Mouse (Mus musculus) kidney, adult 11 months (tissue): ENCODE data around the gene Vstm5.
"Not testable (repeated sequence)": the region's sequence is repeated elsewhere in the genome, so short reads cannot be mapped to it uniquely, and the experiment has no call there.

Experiments used
- DNase-seq: peaks from one replicate; pipeline ENCODE4 v3.0.0; 2022

Gene Vstm5

DNA sequence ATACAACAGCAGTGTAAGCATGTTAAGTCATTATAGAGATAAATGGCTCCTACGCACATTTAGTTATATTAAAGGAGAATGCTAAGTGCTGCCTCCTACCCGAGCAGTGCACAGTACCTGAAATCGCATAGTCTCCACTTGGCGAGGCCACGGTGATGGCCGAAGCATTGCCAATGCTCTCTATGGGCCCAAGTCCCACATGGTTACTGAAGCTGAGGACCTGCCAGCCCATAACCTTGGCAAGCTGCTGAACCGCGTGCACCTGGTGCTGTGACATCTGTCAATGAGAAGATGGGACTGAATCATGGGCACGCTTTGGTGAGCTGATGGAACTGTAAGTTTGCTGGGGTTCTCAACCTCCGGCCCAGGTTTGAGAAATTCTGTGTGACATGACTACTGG is 24.6 kb downstream of the Vstm5 start:
- DNase-seq, result no peak

DNA sequence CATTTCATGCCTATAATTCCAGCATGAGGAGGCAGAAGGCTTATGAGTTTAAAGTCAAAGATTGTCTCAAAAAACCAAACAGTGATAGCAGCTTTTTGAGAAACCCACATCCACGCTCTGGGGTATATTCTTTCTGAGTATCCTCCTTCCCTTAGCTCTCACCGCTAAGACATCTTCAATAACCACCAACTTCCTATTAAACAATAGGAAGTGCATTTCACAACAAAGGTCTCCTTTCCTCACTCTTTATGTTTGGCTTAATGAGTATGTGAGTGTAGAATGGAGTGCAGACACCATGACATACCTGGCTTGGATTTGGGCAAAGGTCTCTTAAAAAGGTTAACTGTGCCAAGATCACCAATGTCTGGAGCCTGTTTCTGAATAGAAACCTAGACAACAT is 35.1 kb downstream of the Vstm5 start:
- no peak for DNase-seq

DNA sequence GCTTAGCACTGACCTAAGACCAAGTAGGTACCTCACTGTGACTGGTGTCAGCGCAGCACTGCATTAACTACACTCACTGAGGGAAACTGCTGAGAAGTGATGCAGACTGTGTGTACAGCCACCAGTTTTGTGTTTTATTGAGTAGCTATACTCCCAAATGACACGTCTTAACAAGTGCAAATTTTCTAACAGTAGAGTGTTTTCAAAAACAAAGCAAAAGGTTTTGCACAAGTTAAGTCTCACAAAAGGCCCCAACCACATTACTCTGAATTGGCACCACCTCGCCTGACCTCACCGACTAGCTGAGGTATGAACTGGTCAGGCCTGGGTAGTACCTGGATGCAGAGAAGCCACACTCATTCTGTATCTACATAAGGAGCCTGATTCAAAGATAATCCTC is 38.0 kb downstream of the Vstm5 start:
- DNase-seq, result no peak

DNA sequence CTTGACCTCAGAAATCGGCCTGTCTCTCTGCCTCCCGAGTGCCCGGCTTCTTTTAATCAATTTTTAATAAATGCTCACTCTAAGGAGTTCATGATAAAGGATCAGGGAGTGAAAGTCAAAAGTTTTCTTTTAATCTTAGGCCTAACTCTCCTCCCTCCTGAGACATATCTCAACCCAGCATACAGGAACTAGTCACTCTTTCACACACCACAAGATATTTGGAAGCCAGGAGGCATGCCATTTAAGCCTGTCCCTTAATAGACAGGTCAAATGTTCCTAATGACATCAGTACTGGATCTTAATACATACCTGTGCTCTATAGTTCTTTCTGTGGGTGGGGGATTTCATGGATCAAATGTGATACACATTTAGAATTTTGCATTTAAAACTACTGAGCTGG is 39.5 kb downstream of the Vstm5 start:
- no peak for DNase-seq

DNA sequence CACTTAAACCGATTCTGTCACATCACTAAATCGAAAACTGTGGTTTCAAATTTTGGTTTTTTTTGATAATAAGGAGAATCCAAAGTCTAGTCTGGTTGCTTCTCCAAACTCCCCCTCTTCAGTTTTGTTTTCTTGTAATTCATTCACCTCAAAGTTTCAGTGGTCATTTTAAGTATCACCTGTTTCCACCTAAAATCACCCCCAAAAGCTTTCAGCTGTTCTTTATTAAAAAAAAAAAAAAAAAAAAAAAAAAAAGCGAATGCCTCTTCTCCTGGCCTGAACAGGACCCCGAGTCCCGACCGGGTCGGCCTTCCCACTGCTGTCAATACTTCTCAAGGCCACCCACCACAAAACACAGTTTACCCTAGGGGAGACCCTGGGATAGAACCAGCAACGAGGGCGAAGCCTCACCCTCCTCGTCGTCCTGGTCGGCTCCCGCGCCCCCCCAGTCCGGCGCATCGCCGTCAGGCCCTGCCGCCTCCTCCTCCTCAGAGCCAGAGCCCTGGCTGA is 40.3 kb downstream of the Vstm5 start:
- DNase-seq, result no peak

DNA sequence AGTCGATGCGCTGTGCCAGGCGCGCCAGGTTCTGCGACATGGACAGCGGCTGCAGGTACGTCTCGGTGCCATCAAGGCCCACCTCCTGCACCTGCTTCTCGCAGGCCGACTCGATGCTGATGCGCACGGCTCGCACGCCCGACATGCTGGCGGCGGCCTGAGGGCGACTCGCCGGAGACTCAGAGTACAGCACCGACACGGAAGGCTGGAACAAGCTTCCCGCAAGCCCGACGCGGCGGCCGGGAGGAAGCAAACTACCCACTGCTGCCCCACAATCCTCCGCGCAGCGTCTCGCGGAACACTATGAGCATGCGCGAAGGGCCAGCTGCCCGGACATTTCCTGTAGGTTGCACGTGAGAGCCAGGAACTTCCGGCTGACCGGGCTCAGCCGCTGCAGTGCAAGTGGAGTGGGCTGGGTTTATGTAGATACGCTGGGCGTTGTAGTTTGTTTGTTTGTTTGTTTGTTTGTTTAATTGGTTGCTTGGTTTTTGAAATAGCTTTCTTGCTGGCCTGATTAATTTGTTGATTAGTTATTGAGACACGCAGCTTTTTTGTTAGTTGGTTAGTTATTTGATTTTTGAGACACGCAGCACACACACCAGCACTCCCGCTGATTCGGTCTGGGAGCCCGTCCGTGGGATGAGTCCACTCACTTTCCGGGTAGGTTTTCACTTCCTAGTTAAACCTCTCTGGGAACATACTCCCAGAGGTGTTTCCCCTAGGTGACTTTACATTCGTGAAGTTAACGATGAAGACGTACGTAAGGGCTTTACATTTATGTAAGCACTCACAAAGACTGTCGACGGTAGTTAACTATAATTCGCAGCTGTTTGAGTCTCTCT is 41.0 kb downstream of the Vstm5 start, which contains the start of gene Med17:
TSS of gene Med17 (minus strand) at position 283 of the 842 bp plus-strand sequence.
- peak; percentile 92 for DNase-seq

DNA sequence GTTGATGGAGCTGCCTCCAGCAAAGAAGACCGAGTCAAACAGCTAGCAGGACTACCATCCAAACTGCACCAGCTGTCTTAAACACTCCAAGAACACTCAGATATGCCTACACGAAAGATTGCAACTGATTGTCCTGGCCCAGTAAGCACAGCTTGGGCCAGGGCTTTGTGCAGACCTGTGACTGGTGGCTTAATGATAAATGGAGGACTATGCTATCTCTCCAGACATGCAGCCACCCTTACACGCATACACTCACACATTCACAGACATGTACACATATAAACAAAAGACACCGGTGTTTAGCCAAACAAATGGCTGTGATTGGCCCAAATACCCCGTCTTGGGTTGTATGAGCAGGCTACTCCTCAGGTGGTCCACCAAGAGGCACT is 41.6 kb downstream of the Vstm5 start:
- DNase-seq, result no peak

DNA sequence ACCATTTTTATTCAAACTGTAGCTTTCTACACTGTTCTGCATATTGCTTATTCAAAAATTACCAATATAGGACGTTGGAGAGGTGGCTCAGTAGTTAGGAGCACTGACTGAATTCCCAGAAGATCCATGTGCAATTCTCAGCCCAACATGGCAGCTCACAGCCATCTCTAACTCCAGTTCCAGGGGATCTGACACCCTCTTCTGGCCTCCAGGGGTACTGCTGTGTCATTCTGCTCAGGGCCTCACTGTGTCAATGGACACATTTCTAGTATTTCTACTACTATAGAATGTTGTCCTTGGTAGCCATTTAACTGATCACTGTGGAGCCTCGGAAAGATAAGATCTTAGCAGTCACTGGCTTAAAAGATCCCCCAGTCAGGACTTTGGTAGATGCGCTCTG is 46.6 kb downstream of the Vstm5 start:
- DNase-seq, result no peak

DNA sequence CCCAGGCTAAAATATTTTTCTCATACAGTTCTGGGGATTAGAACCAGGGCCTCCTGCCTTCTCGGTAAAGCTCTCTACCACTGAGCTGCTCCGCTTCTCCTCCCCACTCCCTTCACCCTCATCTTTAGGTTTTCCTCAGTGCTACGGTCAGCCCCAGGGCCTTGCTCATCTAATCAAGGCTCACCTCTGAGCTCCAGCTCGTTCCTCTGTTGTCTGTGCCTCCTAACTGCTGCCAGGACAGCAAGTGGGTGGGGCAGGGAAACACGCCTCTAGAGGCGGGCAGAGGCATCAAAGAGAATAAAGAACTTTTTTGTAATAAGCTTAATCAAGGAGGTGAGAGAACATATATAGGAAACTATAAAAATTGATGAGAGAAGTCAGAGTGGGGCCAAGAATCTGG is 49.0 kb downstream of the Vstm5 start:
- DNase-seq, result no peak

DNA sequence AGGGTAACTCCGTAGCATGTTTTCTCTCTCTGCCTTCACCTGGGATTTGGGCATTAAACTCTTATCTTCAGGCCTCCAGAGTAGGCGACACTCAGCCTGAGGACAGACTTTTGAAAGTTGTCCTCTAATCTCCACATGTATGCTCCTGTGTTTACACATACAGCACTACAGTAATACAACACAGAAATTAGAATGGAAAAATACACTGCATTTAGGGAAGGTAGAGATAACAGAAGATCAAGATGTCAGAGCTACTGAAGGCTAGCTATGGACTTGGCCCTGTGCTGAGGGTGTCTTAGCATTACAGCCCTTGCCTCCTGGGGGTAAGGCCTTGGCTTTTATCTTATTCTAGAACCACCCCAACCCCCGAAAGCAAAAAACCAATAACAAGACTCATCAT is 49.6 kb downstream of the Vstm5 start:
- DNase-seq, result no peak

DNA sequence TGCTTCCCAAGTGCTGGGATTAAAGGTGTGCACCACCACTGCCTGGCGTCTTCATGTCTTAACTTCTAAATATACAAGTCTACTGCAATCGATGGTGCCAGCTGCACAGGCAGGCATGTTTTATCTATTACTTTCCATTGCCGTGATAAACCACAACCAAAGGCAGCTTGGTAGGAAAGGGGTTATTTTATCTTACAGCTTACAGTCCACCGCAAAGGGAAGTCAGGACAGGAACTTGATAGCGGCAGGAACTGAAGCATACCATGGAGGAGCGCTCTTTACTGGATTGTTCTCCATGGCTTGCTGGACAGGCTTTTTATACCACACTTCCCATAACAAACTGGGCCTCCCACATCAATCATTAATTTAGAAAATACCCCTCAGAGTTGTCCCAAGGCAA is 50.4 kb downstream of the Vstm5 start:
- DNase-seq, result no peak

DNA sequence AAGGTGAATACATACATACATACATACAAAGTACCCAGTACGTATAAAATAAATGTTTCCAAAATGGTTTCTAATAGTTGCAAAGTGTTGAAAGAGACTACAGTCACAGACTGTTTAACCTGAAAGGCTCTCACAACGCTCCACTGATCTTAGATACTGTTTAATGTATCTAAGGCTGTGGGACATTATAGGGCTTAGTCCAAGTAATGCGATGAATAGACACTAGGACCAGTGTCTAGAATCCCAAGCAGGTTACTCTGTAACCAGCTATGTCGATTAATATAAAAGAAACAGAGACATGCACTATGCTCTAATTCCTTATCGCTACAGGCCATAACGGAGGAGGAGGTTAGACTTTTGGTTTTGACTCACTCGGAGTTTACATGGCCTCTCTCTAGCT is 58.3 kb downstream of the Vstm5 start:
- no peak for DNase-seq

DNA sequence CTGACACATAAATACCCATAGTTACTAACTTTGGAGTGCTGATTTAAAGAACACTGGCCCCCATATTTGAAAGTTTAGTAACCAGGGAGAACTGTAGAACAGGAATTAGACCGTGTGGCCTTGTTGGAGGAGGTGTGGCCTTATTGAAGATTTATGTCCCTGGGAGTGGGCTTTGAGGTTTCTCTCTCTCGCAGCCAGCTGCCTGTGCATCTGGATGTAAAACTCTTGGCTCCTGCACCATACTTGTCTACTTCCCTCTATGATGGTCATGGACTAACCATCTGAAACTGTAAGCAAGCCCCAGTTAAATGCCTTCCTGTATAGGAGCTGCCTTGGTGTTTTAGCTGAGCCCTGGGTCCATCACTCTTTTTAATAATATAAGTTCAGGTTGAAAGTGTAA is 59.6 kb downstream of the Vstm5 start:
- no peak for DNase-seq

DNA sequence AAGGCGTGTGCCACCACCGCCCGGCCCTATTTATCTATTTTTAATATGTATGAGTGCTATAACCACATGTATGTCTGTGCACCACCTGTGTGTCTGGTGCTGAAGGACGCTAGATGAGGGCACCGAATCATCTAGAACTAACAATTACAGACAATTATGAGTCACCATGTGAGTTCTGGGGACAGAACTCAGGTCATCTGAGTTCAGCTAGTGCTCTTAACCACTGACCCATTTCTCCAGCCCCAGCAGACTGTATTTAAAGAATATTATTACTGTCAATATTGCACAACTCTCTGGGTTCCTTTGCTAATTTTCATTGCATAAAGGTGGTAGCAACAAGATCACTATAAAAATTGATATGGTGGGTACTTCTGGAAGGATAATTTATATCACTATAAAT is 61.2 kb downstream of the Vstm5 start:
- DNase-seq, result no peak

DNA sequence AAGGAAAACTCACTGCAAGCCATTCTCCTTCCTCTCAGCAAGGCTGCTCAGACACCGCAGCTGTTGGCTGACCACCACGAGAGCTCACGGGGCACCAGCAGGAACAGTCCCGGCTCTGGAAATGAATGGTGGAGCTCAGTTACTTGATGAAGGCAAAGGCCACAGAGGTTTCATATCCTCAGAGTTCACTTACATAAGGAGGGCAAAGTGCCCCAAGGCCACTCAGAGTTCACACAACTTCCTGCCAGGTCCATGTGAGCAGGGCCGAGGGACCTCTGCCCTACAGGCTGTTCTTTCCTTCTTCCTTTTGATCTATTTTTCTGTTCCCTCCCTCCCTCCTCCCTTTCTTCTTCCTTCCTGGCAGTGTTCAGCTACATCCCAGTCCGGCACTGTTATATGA is 62.6 kb downstream of the Vstm5 start:
- peak; percentile 92 for DNase-seq

DNA sequence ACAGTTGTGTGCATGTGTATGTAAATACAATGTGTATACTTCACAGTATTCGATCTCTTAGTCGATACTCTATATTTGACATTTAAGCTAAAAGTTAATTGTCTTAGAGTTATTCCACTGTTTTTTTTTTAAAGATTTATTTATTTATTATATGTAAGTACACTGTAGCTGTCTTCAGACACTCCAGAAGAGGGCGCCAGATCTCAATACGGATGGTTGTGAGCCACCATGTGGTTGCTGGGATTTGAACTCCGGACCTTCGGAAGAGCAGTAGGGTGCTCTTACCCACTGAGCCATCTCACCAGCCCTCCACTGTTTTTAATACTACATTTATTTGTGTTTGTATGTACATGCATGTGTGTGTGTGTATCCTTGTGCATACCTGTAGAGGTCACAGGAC is 63.2 kb downstream of the Vstm5 start:
- not testable (repeated sequence) for DNase-seq

DNA sequence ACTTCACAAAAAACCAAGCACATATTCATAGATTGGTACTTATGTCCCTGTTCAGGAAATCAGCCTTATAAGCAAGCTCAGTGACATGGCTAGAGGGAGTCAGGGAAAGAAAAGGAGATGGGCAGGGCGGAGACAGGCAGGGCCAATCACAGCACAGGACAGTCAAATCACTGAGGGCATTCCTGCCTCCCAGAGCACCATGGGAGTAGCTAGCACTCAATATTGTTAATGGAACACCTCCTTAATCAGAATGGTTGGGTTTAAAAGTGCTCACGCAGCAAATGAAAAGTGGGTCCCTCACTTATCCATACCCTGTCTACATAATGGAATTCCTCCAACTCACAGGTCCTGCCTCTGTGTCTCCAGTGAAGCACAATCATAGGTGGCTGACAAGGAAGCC is 64.0 kb downstream of the Vstm5 start:
- DNase-seq, result peak; percentile 85

DNA sequence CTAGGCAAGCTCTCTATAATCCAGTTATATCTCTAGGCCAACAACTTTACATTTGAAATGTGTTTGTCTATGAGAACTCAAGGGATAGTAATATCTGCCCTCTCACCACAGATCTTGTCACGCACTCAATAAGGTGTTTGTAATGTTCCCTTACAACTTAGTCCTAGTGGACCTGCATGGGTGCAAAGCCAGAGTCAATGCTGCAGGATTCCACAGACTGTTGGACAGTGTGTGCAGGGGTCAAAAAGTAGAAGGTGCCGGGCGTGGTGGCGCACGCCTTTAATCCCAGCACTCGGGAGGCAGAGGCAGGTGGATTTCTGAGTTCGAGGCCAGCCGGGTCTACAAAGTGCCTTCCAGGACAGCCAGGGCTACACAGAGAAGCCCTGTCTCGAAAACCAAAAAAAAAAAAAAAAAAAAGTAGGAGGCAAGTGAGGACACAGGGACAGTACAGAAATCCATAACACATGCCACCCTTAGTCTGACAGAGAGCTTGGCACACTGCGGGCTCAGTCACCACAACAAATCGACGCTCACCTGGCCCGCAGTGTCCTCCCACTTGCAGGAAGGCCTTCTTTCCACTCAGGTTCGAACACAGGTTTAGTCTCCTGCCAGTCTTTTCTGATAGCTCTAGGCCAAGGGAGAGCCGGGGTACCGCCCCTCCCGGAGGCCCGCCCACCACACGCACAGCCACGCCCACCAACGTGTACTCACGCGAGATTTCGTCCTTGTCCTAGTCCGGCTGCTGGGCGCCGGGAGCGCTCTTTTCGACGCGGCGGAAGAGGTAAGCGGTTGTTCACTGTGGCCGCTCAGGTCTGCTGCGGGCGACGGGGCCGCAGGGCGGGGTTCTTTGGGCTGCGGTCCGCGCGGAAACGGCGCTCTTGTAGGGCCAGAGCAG is 66.9 kb downstream of the Vstm5 start, which contains the start of gene Taf1d:
TSS of gene Taf1d (plus strand) at position 712 of the 895 bp plus-strand sequence.
- peak; percentile 96 for DNase-seq

DNA sequence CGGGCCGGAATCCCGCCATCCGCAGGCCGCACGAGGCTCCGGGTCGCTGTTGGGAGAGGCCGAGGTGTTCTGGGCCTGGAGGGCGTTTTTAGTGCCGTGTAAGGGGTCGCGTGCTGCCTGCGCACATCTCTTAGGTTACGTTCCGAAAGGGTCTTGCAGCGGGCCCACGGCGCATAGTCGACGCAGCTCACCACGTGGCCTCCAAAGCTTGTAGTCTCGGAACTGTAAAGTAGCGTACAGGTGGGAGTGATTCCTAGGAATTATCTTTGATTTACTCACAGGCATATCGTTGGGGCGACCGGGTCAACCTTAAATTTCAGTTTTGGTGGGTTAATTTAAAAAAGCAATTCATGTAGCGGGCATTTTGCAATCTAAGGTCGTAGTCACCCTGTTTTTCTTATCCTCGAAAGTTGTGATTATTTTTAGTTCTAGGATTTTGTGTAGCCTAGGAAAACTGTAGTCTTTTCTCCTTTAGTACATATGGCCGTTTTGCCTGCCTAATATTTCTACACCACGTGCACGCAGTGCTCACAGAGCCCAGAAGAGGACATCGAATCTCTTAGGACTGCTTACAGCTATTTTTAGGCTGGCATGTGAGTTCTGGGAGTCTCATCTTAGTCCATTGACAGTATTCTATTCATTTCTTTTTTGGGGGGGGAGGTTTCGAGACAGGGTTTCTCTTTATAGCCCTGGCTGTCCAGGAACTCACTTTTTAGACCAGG is 67.7 kb downstream of the Vstm5 start, which contains the start of gene 4931406C07Rik:
TSS of gene 4931406C07Rik (minus strand) at position 51 of the 722 bp plus-strand sequence.
- DNase-seq, result no peak

DNA sequence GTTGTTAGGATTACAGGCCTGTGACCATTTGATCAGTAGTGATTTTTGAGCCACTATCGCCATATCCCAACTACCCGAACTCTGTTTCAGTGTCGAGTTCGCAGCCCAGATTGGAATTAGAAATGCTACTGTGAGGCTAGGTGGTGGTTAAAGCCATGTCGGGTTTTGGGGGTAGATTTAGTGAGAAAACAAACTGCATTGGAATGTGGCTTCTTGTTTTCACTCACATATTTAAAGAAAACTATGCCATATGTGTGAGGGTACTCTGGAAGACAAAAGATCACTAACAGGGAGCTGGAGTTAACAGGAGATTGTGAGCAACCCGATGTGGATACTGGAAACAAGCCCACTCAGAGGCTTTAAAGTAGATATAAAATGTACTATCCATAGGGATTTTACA is 68.4 kb downstream of the Vstm5 start:
- DNase-seq, result no peak

DNA sequence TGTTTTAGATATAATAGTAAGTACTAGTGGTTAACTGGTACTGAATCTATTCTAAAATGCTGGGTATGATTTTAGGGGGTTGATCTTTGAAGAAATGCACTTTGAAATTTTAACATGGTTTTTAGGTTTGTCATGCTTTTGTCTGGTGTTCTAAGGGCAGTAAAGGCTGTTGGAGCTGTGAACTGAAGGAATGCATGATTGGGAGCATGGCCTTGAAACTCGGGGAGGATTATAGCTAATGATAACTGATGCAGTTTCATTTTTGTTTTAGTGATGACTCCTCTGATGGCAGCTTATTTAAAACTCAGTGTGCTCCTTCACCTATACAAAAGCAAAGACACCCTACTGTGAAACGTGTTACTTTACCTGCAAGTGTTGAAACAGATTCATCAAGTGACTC is 69.4 kb downstream of the Vstm5 start:
- no peak for DNase-seq
